Mouse (Mus musculus): ENCODE data around the gene Vma21. TPM values are rescaled to one million over a fixed set of nuclear protein-coding genes. Genes with fewer than 3 reads are reported as not detected.

The Vma21 gene
- polyA plus RNA-seq, 1 experiment = 17.3 TPM

GRCm38 (mm10) chrX:71846696-71847095 lies 31.0 kb downstream of the Vma21 start:
- Histone ChIP-seq H3K4me3 (no peak overlapping the region), H3K36me3 (ENCODE audit: control insufficient read depth, insufficient read depth) (no peaks in the 10 kb centered on the region), H3K27me3 (ENCODE audit: control insufficient read depth, insufficient read depth, insufficient read length) (no peaks in the 10 kb centered on the region), H3K79me2 (ENCODE audit: control insufficient read depth, insufficient read depth) (no peaks in the 10 kb centered on the region), H3ac (ENCODE audit: control insufficient read depth, insufficient read length) (no peak overlapping the region), H3K4me2 (ENCODE audit: low read depth) (no peak overlapping the region)
- TF ChIP-seq CEBPB (IDR thresholded peaks at IDR 0.05; ENCODE audit: insufficient read depth, poor library complexity, severe bottlenecking) = no peak
- TF ChIP-seq MYOD1 (IDR thresholded peaks at IDR 0.05; ENCODE audit: control insufficient read depth in 1 of 3, insufficient read length in 2 of 3, low read depth in 2 of 3) = peak in 2 of 3 experiments; percentile 6 to 7

GRCm38 (mm10) chrX:71853798-71854197 lies 38.1 kb downstream of the Vma21 start:
- Histone ChIP-seq H3K4me2 (ENCODE audit: low read depth) (peak overlapping the region; percentile 24), H3K79me2 (ENCODE audit: control insufficient read depth, insufficient read depth) (no peaks in the 10 kb centered on the region), H3K4me3 (no peak overlapping the region), H3ac (ENCODE audit: control insufficient read depth, insufficient read length) (no peak overlapping the region), H3K36me3 (ENCODE audit: control insufficient read depth, insufficient read depth) (no peaks in the 10 kb centered on the region), H3K27me3 (ENCODE audit: control insufficient read depth, insufficient read depth, insufficient read length) (no peaks in the 10 kb centered on the region)
- TF ChIP-seq TCF3 (IDR thresholded peaks at IDR 0.05; ENCODE audit: insufficient read length, low read depth) (no peak), CEBPB (IDR thresholded peaks at IDR 0.05; ENCODE audit: insufficient read depth, poor library complexity, severe bottlenecking) (no peak), USF1 (IDR thresholded peaks at IDR 0.05; ENCODE audit: low read depth) (peak; percentile 56)

Other genes starting within 250 kb of the Vma21 start
- gene Gpr50, start 152.3 kb upstream of the Vma21 start, polyA plus RNA-seq (2012; fragmentation: generic; extraction: Trizol) = not detected
- gene Gm1141, start 105.1 kb downstream of the Vma21 start, polyA plus RNA-seq (2012; fragmentation: generic; extraction: Trizol) = 0.06 TPM
- not detected for gene Prrg3, start 146.7 kb downstream of the Vma21 start, polyA plus RNA-seq (2012; fragmentation: generic; extraction: Trizol)
- not detected for gene Fate1, start 157.1 kb downstream of the Vma21 start, polyA plus RNA-seq (2012; fragmentation: generic; extraction: Trizol)
- 0.01 TPM for gene Cnga2, start 175.9 kb downstream of the Vma21 start, polyA plus RNA-seq (2012; fragmentation: generic; extraction: Trizol)